Mouse (Mus musculus) adrenal gland, adult 18-20 months (tissue): ENCODE data around the gene Pibf1. TPM values are rescaled to one million over a fixed set of nuclear protein-coding genes. Genes with fewer than 3 reads are reported as not detected.

Source experiments
- DNase-seq, 2 experiments: peaks; one replicate each; pipeline ENCODE4 v3.0.0; 2021 to 2022; ENCODE audit warnings: low spot score in 2 of 2
- total RNA-seq, 2 experiments: library from RNA; stranded (reverse); gene quantifications; 1 replicate in 1 of 2; 2 replicates in 1 of 2; pipeline ENCODE4 v1.2.3; 2021

The Pibf1 gene
- total RNA-seq, 2 experiments from 2014 or later: 7.2 to 8.0 TPM

DNA sequence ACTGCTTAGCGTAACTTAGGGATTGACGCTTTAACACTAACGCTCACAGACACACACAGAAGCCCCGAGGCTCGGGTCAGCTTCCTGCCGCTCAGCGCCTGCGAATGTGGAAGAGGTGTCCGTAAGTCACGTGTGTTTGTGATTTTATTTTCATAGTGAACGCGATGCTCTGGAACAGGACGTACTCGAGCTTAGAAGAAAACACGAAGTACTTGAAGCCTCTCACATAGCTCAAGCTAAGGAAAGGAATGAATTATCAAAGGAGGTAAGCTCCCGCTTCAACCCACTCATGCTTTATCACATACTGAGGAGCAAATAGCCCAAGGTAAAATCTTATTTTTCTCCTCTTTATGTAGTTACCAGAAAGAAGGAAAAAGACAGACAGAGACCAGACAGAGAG is 37.1 kb downstream of the Pibf1 start:
- DNase-seq: no peak

DNA sequence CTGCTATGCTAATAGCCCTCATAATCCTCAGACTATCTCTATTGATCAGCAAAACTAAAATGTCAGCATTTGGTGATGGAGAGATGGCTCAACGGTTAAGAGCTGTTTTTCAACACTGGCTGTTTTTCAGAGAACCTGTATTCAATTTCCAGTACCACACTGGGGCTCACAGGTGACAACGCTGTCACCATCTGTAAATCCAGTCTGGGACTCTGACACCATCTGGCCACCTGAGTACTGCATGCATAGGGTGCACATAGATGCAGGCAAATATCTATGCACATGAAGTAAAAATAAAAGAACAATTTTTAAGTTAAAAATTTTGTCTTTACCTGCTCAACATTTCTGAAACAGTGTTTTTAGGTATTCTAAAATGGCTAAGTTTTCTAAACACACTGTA is 40.8 kb downstream of the Pibf1 start:
- DNase-seq: no peak

DNA sequence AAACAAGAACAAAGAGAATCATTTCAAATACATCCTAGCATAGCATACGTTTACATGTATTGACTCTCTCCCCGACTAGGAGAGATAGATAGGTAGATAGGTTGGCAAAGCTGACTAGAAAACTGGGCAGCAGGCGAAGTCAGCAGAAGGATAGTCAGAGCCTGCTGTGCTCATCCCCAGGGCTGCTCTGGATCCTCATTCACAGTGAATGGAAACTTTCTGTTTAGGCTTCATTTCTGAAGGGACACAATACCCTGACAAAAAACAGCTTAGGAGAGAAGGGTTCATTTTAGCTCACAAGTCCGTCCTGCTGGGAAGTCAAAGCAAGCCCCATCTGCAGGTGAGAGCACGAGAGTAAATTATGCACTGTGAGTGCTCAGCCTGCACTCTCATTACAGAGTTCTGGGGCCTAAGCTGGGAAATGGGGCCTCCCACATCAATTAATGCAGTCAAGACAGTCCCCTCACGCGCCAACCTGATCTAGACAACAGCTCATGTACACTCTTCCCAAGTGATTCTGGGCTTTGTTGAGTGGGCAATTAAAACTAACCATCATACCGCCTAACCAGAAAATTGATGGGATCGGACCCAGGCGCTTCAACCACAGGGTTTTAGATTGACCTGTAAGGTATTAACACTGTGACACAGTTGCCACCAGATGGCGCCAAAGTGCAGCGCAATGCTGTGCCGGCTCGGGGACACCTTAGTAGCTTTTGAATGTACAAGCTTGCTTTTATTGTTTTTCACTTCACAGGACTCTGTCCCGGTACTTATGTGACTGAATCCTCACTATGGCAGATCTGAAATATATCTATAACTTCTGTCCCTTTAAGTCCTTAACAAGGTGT is 42.8 kb downstream of the Pibf1 start:
- peak; percentile 79 to 82 for DNase-seq

DNA sequence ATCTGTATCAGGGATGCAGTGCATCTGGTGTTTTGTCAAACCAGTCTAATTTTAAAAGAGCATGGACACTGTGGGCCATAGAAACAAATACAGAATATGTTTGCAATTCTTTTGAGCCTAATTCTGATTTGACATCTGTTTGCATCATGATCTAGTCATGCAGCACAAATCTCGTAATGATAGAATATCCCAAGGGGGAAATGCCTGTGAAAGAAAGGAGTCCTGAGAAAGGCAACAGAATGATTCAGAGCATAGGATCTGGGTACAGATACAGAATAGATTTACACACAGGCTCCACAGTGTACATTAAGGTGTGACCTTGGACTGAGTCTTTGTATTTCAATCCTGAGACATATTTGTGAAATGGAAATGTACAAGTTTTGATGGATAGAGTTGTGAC is 47.6 kb downstream of the Pibf1 start:
- no peak for DNase-seq

DNA sequence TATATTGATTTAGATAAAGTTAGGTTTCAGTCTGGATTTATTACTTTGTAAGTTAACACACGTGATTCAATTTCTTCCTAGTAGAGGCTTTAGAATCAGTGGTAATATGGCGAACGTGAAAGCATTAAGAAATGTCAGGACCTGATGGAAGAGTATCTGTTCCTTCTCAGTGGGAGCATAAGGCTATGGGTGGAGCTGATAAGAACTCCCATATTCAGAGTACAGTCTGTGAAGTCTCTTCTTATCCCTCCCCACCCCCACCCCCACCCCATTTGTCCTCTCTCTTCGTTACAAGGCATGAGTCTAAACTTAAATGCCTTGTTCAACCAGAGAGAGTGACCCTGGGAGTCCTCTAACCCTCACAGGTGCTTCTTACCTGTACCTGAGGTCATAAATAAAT is 53.5 kb downstream of the Pibf1 start:
- no peak for DNase-seq

DNA sequence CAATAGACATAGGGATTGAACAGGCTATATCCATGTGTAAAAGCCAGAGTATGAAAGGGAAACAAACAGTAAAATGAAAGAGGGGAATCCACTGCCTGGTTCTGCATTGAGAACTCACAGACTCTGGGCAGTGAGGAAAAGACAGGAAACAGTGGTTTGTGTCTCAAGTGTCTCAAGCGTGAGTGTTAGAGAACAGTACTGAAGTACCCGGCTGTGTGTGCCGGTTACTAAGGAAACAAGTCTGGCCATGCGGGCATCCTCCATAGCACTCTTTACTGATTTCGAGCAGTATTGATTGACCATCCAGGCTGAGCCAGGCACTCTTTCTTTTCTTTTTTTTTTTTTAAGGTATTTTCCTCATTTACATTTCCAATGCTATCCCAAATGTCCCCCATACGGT is 60.7 kb downstream of the Pibf1 start:
- no peak for DNase-seq

DNA sequence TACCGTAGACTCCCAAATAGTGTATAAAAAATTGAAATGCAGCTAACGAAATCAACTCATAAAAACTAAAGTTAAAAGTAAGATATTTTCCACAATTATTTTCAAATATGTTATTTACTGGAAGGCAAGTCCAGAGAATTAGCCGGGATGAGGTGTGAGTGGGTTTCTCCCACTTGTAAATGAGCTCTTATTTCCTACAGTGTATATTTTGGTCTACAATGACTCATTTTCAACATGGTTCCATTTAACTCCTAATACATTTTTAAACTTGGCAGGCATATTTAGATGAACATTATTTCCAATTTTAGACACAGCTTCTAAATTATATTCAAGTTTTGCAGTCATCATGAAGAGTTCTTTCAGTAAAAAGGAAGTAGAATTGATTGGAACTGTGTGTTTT is 63.8 kb downstream of the Pibf1 start:
- no peak for DNase-seq

DNA sequence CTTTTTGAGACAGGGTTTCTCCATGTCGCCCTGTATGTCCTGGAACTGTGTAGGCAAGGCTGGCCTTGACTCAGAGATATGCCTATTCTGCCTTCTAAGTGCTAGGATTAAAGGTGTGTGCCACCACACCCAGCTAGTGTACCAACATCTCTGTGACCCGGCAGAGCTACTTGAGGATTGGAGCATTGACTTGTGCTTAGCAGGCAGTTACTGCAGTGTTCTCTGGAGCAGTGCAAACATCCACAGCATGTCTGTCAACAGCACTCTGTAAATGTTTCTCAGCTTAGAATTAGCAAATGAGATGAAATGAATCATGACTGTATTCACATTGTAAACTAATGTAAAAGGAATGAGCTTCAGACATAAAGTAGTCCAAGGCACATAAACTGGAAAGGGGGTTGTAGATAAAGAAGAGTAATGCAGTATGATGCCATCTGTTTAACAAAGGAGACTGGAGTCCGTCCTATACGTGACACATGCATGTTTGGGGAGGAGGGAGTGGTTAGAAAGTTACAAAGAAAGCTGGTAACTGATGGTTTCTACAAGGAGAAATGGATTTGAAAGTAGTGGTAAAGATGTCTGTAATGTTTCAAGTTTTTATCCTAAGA is 75.0 kb downstream of the Pibf1 start:
- DNase-seq: no peak

DNA sequence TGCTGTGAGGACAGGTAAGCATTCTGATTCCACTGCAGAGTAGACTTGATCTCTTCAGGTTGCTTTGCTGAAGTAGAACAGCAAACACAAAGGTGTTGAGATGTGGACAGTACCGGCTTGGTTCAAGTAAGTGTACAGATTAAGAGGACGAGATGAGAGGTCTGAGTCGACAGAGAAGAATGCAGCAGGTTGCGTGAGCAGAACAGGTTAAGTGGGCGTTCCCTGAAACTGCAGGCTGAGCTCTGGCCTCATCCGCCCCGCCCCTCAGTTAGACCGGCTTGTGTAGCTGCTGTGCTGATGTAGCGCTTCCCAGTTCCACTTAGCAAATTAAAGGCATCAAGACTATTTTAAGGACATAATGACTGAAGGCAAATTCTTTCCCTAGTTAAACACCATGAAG is 77.3 kb downstream of the Pibf1 start:
- DNase-seq: no peak

DNA sequence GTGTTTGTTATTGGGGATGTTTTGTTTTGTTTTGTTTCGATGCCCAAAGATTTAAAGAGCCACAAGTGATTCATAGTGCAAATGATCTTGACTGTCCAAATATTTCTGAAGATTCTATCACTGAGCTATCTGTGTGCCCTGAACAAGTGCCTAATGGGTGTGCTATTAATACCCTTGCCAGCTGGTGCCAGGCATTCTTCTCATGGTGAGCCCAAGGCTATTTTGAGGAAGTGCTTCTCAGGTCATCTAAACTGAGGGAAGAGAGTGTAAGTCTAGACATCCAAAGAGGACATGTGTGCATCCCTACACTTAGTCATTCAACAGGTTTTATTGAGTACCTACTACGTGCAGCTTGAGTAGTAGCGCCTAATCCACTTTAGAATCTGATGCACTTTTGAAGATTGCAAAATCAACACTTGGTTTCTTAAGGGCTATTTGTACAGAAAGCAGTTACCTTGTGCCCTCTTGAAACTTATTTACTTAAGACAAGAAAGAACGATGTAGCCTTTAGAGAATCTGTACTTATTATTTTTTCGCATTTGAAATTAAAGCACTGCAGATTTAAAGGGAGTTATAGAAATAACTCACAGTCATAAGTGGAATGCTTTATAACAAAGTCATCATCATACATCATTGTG is 91.0 kb downstream of the Pibf1 start:
- DNase-seq: no peak

DNA sequence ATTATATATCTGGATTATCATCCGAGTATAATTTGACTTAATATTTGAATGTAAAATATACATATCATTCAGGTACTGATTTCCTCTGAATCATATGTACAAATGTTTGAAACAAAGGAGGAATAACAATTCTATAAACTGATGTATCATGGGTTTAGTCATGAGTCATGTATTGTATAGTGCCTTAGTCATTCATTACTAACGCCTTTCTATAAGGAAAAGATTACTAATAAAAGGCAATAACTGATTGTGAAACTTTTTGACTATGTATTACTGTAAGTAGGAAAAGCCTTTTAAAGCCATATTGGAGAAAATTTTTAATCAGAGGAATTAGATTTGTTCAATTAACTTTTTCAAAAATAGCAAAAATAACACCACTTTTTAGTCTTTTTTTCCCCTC is 106.6 kb downstream of the Pibf1 start:
- no peak for DNase-seq

DNA sequence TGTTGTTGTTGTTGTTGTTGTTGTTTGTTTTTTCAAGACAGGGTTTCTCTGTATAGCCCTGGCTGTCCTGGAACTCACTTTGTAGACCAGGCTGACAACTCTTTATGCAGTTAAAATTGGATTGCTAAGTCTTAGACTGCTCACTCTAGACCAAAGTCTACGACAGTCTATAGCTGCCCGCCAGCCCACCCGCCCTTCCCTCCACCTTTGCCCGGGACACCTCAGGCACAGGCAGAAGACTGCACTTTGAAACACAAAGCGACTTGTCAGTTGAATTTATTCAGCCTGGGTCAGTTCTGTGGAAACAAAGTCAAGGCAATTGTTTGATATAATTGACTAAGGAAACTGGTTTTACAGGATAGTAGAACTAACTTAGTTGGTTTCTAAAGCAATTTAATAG is 107.4 kb downstream of the Pibf1 start:
- no peak for DNase-seq

DNA sequence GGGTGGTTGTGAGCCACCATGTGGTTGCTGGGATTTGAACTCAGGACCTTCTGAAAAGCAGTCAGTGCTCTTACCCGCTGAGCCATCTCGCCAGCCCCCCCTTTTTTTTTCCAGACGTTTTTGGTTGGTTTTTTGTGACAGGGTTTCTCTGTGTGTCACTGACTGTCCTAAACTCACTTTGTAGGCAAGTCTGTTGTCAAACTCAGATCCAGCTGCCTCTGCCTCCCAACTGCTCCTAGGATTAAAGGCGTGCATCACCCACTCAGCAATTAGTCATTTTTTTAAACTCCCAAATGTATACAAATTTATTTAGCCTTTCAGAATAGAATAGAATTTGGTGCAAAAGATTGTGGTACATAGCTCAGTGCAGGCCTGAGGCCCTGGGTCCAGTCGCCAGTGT is 111.2 kb downstream of the Pibf1 start:
- DNase-seq: no peak

DNA sequence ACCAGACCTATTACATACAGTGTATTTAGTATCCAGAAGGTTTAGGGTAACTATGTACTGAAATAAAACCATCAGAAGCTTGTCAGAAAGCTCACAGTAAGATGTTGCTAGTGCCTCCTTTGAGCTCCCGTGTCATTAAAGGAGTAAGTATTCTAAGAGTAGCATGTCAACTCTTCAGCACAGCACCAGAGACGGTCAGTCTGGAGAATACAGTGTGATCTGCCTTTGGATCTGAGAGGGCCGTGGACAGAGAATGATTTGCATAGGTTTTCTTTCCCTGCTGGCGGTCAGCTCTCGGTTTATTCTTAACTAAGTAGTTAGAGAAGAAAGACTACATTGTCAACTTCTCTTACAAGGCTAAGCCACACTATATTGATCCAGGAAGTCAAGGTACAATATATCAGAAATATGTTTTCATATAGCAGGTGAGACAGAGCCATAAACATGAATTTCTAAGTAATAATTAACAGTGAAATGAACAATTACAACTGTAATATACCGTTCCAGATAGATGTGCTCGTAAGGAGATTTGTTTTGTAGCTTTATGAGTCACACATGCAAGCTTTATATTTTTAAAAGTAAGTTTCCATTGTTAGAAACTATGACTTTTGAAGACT is 119.3 kb downstream of the Pibf1 start:
- DNase-seq: no peak

DNA sequence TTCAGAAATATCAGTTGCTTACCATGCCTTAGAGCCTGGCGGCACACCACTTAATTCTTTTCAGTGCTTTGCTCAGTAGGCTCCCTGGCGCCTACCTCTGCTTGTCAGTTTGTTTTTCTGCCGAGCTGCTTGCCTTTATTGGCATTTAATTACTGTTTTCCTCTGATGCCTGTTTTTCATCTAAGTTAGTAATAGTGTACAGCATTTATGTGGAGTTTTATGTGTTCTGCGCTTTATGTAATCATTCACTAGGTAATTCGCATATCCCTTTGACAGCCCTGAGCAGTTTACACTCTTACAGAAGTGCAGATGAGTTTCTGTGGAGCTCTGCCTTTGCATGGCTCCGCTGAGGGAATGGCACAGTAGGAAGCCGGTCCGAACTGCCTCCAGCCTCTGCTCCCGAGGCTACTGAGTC is 120.5 kb downstream of the Pibf1 start:
- no peak for DNase-seq

DNA sequence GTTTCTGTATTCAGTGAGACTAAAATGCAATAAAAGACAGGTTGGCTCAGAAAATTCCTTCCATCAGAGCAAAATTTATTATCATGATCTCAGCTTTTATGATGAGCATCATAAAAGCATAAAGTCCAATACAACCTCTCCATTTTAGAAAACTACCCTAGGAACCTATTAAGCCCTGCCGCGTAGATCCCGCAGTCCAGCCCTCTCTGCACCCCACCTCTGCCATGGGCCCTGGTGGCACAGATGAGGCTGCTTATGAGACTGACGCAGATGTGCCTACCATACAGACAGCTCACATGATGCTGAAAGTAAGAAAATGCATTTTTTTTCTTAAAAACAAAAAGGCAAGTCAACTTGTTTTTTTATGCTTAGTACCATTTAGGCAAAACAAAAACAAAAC is 126.7 kb downstream of the Pibf1 start:
- no peak for DNase-seq

DNA sequence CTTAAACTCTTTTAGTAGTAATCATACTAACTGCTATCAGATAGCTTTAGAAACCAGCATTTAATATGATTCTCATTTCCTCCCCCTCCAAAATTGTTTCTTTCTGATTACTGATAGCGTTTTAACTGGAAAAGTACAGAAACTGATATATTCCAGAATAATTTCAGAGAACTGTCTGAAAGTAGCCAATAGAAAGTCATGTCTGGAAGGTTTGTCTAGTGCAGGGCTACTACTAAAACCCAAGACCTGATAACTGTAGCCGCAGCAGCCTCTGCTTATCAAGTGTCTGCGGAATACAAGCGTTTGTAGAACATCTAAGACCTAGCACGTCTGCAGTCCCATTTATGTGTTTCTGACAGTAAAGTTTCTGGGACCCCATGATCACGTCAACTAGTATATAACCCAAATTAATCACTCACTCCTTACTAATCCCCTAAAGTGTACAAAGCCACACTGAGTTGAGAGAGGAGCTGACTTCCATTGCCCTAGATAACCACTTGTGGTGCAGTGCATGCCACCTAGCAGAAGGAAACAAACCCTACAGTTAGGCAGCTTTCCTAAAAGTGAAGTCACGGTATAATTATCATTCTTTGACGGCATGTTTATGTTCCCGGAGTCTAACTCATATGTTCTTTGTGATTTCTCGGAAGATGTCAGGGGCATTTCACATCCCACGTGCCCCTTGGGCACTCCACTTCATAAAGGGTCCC is 130.0 kb downstream of the Pibf1 start:
- DNase-seq: no peak

DNA sequence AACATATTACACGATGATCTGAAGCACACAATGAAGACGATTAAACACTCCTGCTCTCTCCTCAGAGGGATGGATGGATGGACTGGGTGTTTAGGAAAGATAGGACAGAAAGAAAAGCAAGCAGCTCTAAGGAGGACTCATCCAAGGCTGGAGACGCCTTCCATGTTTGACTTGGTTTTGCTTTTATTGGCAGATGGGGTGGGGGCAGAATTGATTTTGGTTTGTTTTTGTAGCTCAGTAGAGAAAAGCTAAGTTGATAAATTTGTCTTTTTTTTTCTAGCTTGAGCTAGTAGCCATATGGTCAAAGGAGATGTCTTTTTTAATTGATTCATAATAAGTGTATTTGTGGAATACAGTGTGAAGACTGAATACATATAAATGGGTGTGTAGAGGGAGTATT is 133.8 kb downstream of the Pibf1 start:
- DNase-seq: no peak

DNA sequence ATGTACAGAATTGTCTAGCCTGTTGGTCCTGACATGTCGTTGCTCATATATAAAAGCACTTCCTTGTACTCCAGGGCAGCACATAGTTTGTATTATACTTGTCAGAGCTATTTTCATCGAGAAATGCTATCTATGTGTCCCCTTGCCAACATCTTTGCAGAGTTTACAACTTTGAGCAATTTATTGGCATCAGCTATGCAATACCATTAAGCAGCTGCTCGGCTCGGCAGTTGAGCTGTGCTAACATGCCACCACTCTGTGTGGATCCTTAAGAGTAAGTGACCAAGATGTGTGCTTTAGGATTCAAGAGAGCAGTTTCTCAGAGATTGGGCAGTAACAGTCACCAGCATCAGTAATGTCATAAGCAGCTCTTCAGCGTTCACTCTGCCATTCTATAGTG is 137.9 kb downstream of the Pibf1 start:
- DNase-seq: no peak

DNA sequence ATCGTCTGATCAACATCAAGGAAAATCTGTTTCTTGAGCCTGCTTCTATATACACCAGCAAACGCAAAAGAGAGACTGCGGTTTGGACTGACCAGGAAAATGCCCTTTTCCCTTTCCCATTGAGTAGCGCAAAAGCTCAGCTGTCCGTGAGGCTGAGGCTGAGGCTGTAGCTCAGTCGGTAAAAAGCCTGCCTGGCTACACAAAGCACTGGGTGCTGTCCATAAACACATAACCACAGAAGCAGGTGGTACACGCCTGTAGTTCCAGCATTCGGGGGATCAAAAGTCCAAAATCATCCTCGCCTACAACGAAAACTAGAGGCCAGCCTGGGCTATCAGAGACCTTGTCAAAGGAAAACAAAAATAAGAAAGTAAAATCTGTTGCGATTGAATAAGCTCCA is 141.3 kb downstream of the Pibf1 start:
- no peak for DNase-seq

DNA sequence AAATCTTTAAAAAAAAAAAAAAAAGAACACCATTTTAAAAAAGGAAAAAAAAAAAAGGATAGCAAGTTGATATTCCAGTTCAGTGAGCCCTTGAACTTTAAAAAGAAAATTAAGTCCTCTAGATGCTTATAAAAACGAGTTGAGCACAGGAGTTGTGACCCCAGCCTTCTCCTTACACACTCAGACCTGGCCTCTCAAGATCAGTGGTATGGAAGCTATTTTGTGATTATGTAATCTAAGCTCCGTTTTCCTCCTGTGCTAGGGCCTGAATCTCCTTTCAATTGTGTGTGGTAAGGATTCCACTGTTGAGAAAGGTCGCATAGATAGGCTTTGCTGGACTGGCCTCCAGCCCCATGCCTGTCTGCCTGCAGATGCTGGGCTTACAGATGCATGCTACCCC is 145.3 kb downstream of the Pibf1 start:
- DNase-seq: no peak
